Mouse (Mus musculus): ENCODE data around the gene Nmrk2.

The Nmrk2 gene

GRCm38 (mm10) chr10:81162318-81162652 is 39.6 kb downstream of the Nmrk2 start:
- no peak for DNase-seq (ENCODE audit: low spot score)

DNA sequence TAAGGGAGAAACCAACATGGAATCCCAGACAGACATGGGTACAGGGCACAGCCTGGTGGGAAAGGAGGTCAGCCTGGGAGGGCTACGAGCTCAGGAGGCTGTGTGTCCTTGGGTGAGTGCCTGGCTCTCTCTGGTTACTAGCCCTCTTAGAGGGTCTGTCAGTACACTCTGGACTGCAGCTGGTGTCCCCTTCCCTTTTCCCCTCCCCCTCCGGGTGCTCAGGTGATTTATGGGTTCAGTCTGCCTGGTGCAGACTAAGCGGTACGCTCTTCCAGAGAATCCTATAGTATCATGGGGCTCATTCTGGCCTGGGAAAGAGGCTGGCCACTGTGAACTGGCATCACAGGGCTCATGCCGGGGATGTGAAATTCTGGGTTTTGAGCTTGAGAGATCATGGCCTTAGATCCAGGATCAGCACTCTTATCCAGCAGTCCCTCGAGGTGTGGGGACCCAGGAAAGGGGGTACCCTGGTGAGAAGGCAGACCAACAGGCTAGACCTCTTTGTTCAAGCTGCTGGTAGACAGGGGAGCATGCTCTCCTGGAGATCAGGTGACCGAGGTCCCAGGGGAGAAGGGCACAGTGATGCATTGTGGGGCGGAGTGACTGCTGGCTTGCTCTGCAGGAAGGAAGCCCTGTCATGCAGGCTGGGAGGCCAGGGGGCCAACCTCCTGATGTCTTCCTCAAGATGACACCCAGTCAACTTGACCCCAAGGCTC is 40.1 kb downstream of the Nmrk2 start:
- no peak for DNase-seq (ENCODE audit: low spot score)

DNA sequence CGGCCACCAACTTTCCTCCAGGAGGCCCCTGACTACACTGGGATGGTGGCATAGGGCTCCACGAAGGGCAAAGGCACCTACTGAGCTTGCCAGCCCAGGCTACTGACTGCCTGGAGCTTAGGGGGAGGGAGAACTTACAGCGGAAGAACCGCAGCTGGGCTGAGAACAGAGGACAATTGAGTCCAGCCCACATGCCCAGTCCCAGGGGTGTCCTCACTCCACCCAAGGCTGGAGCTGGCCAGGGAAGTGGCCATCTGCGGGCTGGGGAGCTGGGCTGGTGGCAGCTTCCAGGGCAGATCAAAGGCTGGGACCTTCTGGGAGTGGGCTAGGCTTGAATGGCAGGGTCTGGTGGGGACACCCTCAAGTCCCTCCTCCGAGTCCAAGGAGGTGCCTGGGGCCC is 47.1 kb downstream of the Nmrk2 start:
- DNase-seq (ENCODE audit: low spot score), result no peak

DNA sequence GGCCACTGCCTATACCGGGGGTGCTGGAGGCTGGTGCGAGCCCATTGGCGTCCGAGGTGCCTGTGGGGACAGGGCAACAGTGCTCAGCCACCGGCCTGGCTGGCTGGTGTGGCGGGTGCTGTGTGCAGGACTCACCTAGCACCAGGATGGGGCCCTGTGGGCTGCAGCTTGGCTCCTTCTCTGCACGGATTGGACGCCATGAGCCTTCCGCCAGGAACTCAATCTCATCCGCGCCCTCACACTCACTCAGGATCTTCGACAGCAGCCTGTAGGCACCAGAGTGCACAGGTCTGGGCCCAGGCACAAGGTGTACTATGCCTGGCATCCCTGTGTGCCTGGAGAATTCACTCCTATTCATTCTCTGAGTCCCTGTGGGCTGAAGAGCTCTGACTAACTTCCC is 47.5 kb downstream of the Nmrk2 start:
- no peak for DNase-seq (ENCODE audit: low spot score)

DNA sequence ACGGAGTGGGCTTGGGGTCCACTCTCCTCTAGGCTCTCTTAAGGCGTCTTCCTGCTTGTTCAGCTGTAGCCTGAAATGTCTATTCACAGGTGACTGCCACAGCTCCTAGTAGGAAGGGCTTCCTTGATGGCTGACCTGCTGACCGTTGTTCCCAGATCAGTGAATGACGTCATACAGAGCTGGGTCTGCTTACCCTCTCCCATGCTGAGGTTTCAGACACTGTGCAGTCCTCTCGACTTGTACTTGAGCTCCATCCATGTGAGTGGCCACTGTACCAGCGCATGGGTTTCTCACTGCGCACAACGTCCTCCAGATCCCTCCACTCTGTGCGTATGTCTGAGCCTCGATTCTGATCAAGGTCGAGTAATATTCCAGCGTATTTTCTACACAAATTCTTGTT is 49.2 kb downstream of the Nmrk2 start:
- DNase-seq (ENCODE audit: low spot score), result no peak

- no peak for DNase-seq (ENCODE audit: low spot score)
Observed at GRCm38 (mm10) chr10:81151261-81151660, 50.6 kb downstream of the Nmrk2 start.

Data from testis, postnatal 14 days (tissue).